Mouse (Mus musculus): Measurements from ENCODE around the gene Ylpm1. TPM values are rescaled to one million over a fixed set of nuclear protein-coding genes. Genes with fewer than 3 reads are reported as not detected.

The Ylpm1 gene
- 43.7 and 44.6 TPM in 2 replicates for polyA plus RNA-seq (2016; fragmentation: Nextera tagmentation; extraction: Ambion mirVana)

DNA sequence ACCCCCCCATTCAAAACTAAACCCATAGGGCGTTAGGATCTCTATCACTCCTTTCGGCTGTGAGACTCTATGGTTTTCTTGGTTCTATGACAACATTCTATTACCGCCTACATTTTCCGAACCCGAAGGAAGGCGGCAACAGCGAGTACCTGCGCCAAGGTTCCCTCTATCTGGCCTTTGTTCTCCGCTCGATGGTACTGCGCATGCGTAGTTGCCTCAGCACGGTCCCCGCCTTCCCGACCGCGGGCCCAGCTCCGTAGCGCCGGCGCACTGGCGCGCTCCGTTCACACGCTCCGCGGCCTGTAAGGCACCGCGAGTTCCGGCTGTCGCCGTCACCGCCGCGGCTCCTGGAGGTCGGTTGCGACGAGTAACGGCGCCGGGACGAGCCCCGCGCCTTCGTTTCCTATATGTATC, at the start of gene Ylpm1:
Ylpm1 (plus strand) TSS at position 239 of the 414 bp plus-strand sequence.
- Histone ChIP-seq H3K9ac (replicated peaks) (peak within 1 kb of the TSS; percentile 94), H3K36me3 (no peaks in the 10 kb centered on the region), H3K4me1 (peaks cover 22% of the 10 kb centered on the region), H3K4me2 (replicated peaks) (peak within 1 kb of the TSS; percentile 97), H3K9me3 (no peaks in the 10 kb centered on the region), H3K4me3 (peak within 1 kb of the TSS; percentile 87), H3K27ac (replicated peaks) (peak within 1 kb of the TSS; percentile 83), H3K27me3 (no peaks in the 10 kb centered on the region)
- ATAC-seq (ENCODE audit: low FRiP score, low read depth), result peak; percentile 97
- WGBS, result under 1% methylated on average over 45 of the region's 45 CpGs

DNA sequence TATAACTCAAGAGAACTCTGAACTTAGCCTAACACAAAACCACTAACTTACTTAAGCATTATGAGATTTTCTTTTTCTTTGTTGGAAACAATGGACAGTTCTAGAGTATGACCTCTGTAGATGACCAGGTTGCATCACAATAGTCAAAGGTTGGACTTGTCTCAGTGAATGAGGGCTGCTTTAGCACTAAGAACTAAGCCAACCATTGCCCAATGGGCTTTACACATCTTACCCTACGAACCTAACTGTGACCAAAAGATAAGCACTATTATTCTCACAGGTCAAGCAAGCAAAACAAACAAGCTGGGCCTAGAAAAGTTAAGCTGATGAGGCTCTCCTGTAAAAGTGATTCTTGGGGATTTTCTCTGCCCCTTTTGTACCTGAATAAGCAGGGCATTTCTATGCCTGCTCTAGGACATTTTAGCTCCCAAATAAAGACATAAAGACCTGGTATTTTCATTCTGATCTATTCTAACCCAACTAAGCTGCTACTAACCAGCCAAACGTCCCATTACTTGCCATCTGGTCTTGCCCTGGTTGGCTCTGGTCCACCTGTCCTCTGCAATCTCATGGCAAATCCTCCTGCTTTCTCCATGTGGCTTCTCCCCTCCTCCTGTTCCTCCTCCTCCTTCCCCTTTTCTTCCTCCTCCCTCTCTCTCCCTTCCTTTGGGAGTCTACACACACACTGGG, 48.1 kb upstream of the Ylpm1 start:
- H3K9ac ChIP-seq (replicated peaks), result no peak overlapping the region
- no peaks in the 10 kb centered on the region for H3K9me3 ChIP-seq
- H3K36me3 ChIP-seq, result peaks cover 41% of the 10 kb centered on the region
- ATAC-seq (ENCODE audit: low FRiP score, low read depth), result no peak
- H3K4me3 ChIP-seq, result no peak overlapping the region
- WGBS, result 72% methylated on average over 2 of the region's 2 CpGs
- no peaks in the 10 kb centered on the region for H3K27me3 ChIP-seq
- H3K4me2 ChIP-seq (replicated peaks), result no peak overlapping the region
- no peaks in the 10 kb centered on the region for H3K4me1 ChIP-seq
- no peak overlapping the region for H3K27ac ChIP-seq (replicated peaks)

DNA sequence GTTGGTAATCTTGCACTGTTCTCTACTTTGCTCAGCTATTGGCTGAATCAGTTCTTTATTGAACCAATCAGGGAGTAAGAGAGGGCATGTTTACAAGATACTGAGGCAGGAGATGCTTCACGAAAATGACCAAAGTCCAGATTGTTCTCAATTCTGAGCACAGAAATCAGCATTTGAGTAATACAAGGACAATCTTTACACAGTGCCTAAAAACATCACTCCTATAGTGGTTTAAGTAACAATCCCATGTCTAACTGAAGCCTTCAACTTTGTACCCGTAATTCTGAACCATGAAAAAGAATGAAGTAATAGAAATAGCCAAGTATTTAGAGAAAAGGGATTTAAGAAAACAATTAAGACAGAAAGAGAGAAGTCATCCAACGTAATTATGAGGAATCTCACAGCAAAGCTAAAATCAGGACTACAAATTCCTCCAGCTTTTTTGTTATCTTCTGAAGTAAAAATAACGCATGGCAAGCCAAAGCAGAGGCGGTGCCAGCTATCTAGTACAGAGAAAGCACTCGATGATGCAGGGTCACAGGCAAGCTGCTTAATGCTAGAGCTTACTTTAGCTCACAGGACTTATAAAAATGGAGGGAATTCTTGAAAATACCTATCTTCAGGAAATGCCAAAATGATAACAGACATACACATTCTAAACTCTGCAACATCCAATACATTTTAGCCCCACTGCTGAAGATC, 47.4 kb upstream of the Ylpm1 start:
- ATAC-seq (ENCODE audit: low FRiP score, low read depth), result no peak
- Histone ChIP-seq H3K36me3 (peaks cover 37% of the 10 kb centered on the region), H3K27me3 (no peaks in the 10 kb centered on the region), H3K27ac (replicated peaks) (no peak overlapping the region), H3K4me2 (replicated peaks) (no peak overlapping the region), H3K9me3 (no peaks in the 10 kb centered on the region), H3K9ac (replicated peaks) (no peak overlapping the region), H3K4me3 (no peak overlapping the region), H3K4me1 (no peaks in the 10 kb centered on the region)
- 94% methylated on average over 6 of the region's 6 CpGs for WGBS

DNA sequence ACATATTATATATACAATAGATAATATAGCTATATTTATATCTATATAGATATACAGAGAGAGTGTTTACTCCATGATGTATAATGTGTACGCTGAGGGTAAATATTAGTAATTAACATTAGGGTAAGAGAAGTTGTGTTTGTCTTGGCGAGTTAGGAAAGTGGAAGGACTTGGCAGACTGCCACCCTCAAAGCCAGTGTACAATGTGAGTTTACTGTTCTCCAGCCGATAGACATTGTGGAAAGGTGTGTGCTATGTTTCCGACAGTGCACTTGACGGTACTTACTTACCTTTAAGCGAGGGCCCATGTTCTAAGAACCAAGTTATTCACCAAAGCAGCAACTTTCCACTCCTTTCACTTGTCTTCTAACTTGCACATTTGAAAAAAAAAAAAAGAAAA, 45.4 kb upstream of the Ylpm1 start:
- H3K27ac ChIP-seq (replicated peaks), result no peak overlapping the region
- H3K4me1 ChIP-seq, result no peaks in the 10 kb centered on the region
- no peak overlapping the region for H3K9ac ChIP-seq (replicated peaks)
- 96% methylated on average over 6 of the region's 6 CpGs for WGBS
- no peak for ATAC-seq (ENCODE audit: low FRiP score, low read depth)
- no peaks in the 10 kb centered on the region for H3K9me3 ChIP-seq
- H3K4me3 ChIP-seq, result no peak overlapping the region
- H3K27me3 ChIP-seq, result no peaks in the 10 kb centered on the region
- H3K36me3 ChIP-seq, result peaks cover 32% of the 10 kb centered on the region
- H3K4me2 ChIP-seq (replicated peaks), result no peak overlapping the region

DNA sequence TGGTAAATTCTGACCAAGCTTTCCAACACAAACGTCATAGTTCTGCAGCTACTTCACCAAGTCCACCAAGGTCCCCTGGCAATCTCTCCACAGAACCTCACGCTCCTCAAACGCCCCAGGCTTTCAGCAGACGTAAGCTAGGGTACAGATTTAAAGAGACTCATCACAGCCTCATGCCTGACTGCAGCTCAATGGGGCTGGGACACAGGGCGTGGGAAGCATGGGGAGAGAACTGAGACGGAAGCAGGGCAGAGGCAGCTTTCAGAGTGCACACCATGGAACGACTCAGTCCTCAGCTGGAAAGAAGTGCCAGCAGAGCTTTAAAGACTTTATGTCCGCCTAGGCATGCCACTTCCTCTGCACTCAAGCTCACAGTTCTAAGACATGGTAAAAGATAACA, 44.6 kb upstream of the Ylpm1 start:
- no peak overlapping the region for H3K9ac ChIP-seq (replicated peaks)
- H3K9me3 ChIP-seq, result no peaks in the 10 kb centered on the region
- ATAC-seq (ENCODE audit: low FRiP score, low read depth), result no peak
- H3K27me3 ChIP-seq, result no peaks in the 10 kb centered on the region
- H3K4me2 ChIP-seq (replicated peaks), result no peak overlapping the region
- H3K36me3 ChIP-seq, result peaks cover 34% of the 10 kb centered on the region
- no peaks in the 10 kb centered on the region for H3K4me1 ChIP-seq
- no peak overlapping the region for H3K4me3 ChIP-seq
- 55% methylated on average over 8 of the region's 8 CpGs for WGBS
- no peak overlapping the region for H3K27ac ChIP-seq (replicated peaks)

DNA sequence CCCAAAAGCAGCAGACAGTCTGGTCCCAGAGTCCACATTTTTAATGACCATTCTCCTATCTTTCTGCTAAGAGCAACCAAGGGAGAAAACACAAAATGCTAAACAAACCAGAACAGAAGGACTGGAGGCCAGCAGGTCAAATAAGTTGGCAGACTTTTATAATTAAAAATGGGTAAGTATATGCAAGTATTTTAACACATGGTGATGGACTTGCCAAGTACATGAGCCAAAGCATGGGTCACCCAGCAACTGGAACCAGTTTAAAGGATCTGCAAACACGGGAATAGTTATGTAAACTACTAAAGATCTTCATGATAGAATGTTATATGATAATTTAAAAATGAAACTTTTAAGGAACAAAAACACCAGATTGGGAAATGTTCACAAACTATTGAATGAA, 43.8 kb upstream of the Ylpm1 start:
- H3K9ac ChIP-seq (replicated peaks), result no peak overlapping the region
- H3K4me2 ChIP-seq (replicated peaks), result no peak overlapping the region
- peaks cover 27% of the 10 kb centered on the region for H3K36me3 ChIP-seq
- no peaks in the 10 kb centered on the region for H3K27me3 ChIP-seq
- ATAC-seq (ENCODE audit: low FRiP score, low read depth), result no peak
- no peaks in the 10 kb centered on the region for H3K4me1 ChIP-seq
- no peaks in the 10 kb centered on the region for H3K9me3 ChIP-seq
- H3K27ac ChIP-seq (replicated peaks), result no peak overlapping the region
- H3K4me3 ChIP-seq, result no peak overlapping the region
- WGBS, result 83% methylated on average over 1 of the region's 1 CpGs

DNA sequence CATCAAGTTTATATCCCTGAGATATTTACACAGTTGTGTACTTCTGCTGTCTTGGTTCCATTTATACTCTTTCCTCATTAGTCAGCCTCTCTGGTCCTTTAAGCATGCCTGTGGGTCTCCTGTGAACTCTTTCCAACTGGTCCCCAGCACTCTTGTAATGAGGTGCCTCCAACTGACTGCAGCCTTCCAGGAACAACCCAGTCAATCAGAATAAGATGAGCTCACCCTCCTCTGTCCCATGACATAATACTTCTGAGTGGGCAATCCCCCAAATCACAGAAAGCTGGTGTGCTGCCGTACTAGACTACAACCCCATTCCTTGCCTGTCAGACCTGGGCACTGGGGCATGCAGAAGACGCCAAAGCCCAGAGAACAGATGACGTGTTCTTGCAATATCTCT, 39.8 kb upstream of the Ylpm1 start:
- WGBS, result 95% methylated on average over 3 of the region's 3 CpGs
- H3K27ac ChIP-seq (replicated peaks), result no peak overlapping the region
- no peak overlapping the region for H3K4me3 ChIP-seq
- ATAC-seq (ENCODE audit: low FRiP score, low read depth), result no peak
- H3K9me3 ChIP-seq, result no peaks in the 10 kb centered on the region
- no peaks in the 10 kb centered on the region for H3K4me1 ChIP-seq
- H3K9ac ChIP-seq (replicated peaks), result no peak overlapping the region
- peaks cover 10% of the 10 kb centered on the region; the same call in 1 of the 2 replicates for H3K36me3 ChIP-seq
- no peak overlapping the region for H3K4me2 ChIP-seq (replicated peaks)
- no peaks in the 10 kb centered on the region for H3K27me3 ChIP-seq

DNA sequence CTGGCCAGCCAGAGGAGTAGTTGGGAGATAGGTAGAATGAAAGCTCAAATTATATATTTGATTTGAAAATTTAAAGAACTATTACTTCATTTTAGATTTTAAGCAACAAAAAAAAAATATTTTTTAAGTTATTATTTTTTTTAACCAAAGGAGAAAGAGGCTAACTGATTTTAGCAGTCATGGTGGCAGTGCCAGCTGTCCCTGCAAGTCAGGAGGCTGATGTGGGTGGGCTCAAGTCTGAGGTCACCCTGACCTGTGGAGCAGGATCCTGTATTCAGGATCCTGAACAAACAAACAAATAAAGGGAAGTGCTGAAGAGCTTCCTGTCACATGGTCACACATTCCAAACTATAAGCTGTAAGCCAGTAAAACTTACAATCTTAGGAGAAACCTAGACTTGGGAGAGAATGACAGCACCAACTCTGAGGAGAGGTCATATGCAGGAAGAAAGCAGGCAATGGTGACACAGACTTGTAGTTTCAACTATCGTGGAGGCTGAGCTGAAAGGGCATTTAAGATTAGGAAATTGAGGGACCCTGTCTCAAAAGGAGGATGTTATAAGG, 37.2 kb upstream of the Ylpm1 start:
- 95% methylated on average over 1 of the region's 1 CpGs for WGBS

DNA sequence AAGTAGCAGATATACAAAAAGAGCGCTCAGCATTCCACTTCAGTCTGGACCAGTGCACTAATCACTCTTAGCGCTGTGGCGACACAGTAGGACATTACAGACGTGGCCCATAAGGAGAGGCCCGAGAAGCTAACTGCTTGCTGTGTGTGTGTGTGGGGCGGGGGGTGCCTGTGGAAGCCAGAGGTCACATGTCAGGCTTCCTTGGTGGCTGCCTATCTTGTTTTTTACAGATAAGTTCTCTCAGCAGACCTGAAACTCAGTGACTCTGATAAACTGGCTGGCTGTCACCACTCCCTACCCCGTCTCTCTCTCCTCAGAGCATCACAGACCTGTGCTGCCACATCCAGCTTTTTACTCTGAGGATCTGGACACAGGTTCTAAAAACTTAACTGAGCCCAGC, 33.5 kb upstream of the Ylpm1 start:
- 91% methylated on average over 7 of the region's 7 CpGs for WGBS
- Histone ChIP-seq H3K4me3 (no peak overlapping the region), H3K27me3 (no peaks in the 10 kb centered on the region), H3K9me3 (no peaks in the 10 kb centered on the region), H3K4me1 (no peaks in the 10 kb centered on the region), H3K27ac (replicated peaks) (no peak overlapping the region), H3K4me2 (replicated peaks) (no peak overlapping the region), H3K9ac (replicated peaks) (no peak overlapping the region), H3K36me3 (peaks cover 13% of the 10 kb centered on the region)
- no peak for ATAC-seq (ENCODE audit: low FRiP score, low read depth)

More for the DNA sequence above, 37.2 kb upstream of the Ylpm1 start:
- no peak overlapping the region for H3K4me3 ChIP-seq
- no peaks in the 10 kb centered on the region for H3K27me3 ChIP-seq
- peaks cover 12% of the 10 kb centered on the region; the same call in 1 of the 2 replicates for H3K36me3 ChIP-seq
- H3K4me1 ChIP-seq, result no peaks in the 10 kb centered on the region
- no peak overlapping the region for H3K4me2 ChIP-seq (replicated peaks)
- H3K27ac ChIP-seq (replicated peaks), result no peak overlapping the region
- no peaks in the 10 kb centered on the region for H3K9me3 ChIP-seq
- H3K9ac ChIP-seq (replicated peaks), result no peak overlapping the region
- ATAC-seq (ENCODE audit: low FRiP score, low read depth), result no peak

DNA sequence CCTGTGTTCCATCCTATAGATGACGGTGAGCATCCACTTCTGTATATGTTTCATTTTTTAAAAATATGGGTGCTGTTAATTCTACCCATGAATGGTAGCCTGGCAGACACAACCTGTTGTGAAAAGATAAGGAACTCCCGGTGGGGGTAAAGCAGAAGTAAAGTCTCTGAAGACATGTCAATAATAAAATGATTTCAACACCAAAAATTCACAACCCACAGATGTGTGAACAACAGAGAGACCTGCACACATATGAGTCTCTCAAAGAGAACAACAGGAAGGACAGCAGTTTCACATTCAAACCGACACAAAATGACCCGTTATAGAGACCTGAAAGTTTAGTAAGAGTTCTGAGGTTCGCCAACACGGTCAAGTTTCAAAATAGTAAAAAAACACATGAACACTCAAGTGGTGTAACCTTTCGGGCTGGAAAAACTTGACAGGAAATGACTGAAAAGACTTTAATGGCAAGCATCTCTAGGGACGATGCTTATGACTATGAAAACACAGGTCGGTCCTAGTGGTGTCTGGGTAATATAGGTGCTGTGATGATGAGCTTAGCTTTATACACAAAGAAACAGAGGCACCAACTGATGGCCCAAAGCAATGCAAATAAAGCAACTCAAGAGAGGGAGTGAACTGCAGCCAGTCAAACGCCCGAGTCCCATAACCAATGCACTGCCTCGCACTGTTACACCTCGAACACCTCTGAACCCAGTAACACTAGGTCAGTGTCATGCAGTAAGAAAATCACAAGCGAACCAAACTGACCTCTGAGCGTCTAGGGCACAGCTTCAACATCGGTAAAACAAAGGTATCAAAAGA, 27.1 kb upstream of the Ylpm1 start:
- Histone ChIP-seq H3K27ac (replicated peaks) (no peak overlapping the region), H3K9me3 (no peaks in the 10 kb centered on the region), H3K4me1 (peaks cover 19% of the 10 kb centered on the region), H3K4me2 (replicated peaks) (peak overlapping the region; percentile 90), H3K9ac (replicated peaks) (no peak overlapping the region), H3K36me3 (peaks cover 19% of the 10 kb centered on the region), H3K27me3 (no peaks in the 10 kb centered on the region), H3K4me3 (peak overlapping the region; percentile 81)
- 84% methylated on average over 16 of the region's 16 CpGs for WGBS
- ATAC-seq (ENCODE audit: low FRiP score, low read depth), result no peak

DNA sequence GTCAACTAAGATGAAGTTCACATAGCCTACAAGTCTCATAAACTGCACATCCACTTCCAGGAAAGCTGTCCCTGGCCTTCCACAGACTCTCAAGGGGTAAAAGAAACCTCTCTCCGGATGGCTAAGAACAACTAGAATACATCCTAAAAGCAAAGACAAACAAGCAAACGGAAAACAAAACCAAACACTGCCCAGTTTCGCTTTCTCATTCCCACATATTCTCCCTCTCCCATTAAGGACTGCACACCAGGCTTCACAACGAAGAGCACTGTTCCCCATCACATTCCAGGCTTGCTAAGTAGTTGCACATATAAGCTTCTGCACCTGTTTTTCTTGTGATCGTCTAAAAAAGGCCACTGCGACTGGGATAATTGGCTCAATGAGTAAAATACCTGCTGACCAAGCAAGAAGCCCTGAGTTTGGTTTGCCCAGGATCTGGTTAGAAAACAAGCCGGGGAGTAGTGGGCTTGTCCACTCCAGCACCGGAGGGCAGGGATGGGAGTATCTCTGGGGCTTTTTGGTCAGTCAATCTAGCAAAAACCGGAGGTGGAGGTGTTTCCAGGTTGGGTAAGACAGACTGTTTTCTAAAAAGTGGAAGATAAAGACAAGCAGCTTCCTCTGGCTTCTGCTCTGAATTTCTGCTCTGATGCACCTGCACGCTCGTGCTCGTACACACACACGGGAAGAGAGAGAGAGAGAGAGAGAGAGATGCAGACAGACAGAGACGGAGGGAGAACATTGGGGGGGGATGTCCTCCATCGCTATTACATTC, 26.3 kb upstream of the Ylpm1 start:
- Histone ChIP-seq H3K4me2 (replicated peaks) (peak overlapping the region; percentile 90), H3K27me3 (no peaks in the 10 kb centered on the region), H3K9ac (replicated peaks) (peak overlapping the region; percentile 83), H3K36me3 (peaks cover 24% of the 10 kb centered on the region), H3K4me1 (peaks cover 19% of the 10 kb centered on the region), H3K4me3 (peak overlapping the region; percentile 81), H3K27ac (replicated peaks) (no peak overlapping the region), H3K9me3 (no peaks in the 10 kb centered on the region)
- WGBS, result 28% methylated on average over 15 of the region's 15 CpGs
- no peak for ATAC-seq (ENCODE audit: low FRiP score, low read depth)
